Comparison of ENCODE assay signal across 8 mouse cellular contexts in the genomic region with DNA sequence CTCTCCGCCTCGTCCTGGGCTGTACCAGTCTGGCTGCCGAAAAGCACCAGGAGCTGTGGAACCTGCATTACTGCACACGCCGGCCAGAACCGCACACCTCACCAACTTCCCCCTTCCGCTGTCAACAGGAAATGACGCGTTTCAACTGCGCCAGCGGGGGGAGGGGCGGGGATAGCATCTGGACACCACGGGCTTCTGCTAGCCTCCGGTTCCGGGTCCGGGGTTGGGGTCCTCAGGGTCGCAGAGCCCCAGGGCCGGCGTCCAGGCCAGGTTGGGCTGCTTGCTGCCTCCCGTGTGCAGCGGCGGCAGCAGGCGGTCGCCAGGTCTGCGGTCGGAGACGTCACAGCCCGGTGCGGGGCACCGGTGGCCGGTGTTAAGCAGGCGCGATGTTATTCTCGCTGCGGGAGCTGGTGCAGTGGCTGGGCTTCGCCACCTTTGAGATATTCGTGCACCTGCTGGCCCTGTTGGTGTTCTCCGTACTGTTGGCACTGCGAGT. TPM values are rescaled to one million over a fixed set of nuclear protein-coding genes. Genes with fewer than 3 reads are reported as not detected.
DNase-seq lines count a peak whose midpoint lies in the region; ATAC-seq and TF ChIP-seq lines count a peak whose summit lies in the region.

A gene (plus strand): TSS at position 156 of the 496 bp plus-strand sequence.

- no peak for TF ChIP-seq CTCF in C2C12 (IDR thresholded peaks at IDR 0.05; ENCODE audit: control insufficient read depth, insufficient read depth, insufficient read length)
- no peak for TF ChIP-seq CTCF in bone marrow macrophage, adult 2 months (IDR thresholded peaks at IDR 0.05; ENCODE audit: low read depth, low read length)
- TF ChIP-seq CTCF in liver, adult 2 months (IDR thresholded peaks at IDR 0.05; ENCODE audit: low read depth, low read length): no peak

- H3ac ChIP-seq in C2C12 (ENCODE audit: control insufficient read depth, insufficient read length, low read depth): peak within 1 kb of the TSS; percentile 86

- TF ChIP-seq POLR2A in bone marrow macrophage, adult 2 months (IDR thresholded peaks at IDR 0.05; ENCODE audit: borderline replicate concordance, low read depth, low read length): no peak
- peak; percentile 73; the same call in 1 of the 2 replicates for TF ChIP-seq POLR2A in liver, adult 2 months (IDR thresholded peaks at IDR 0.05; ENCODE audit: extremely low read depth, insufficient read depth, low read length)

- H3K4me2 ChIP-seq in embryonic facial prominence, embryonic 15.5 days (replicated peaks): peak within 1 kb of the TSS; percentile 92

- H3K27me3 ChIP-seq in C2C12 (ENCODE audit: control insufficient read depth, insufficient read depth, insufficient read length): no peaks in the 10 kb centered on the region
- H3K27me3 ChIP-seq in embryonic facial prominence, embryonic 15.5 days: no peaks in the 10 kb centered on the region
- no peaks in the 10 kb centered on the region for H3K27me3 ChIP-seq in liver, adult 2 months (ENCODE audit: control insufficient read depth, insufficient read depth, low read length)

- H3K36me3 ChIP-seq in C2C12 (ENCODE audit: control insufficient read depth, insufficient read depth): peaks cover 23% of the 10 kb centered on the region
- peaks cover 23% of the 10 kb centered on the region for H3K36me3 ChIP-seq in embryonic facial prominence, embryonic 15.5 days
- H3K36me3 ChIP-seq in liver, adult 2 months (ENCODE audit: control insufficient read depth, insufficient read depth, low read length): peaks cover 3% of the 10 kb centered on the region; the same call in 1 of the 2 replicates

- peak; percentile 89 for DNase-seq in heart, adult 8-10 months (ENCODE audit: low spot score)
- peak; percentile 80 to 89 for DNase-seq in kidney, adult 8-10 months
- peak; percentile 68 for DNase-seq in liver, adult 2 months (ENCODE audit: extremely low read depth, low read depth, low spot score)
- DNase-seq in spleen, postnatal 36 days (ENCODE audit: low spot score in 2 of 2): peak; percentile 82 to 85

- peak within 1 kb of the TSS; percentile 89 for H3K9ac ChIP-seq in embryonic facial prominence, embryonic 15.5 days
- H3K9ac ChIP-seq in liver, adult 2 months (ENCODE audit: low read depth, low read length): peak within 1 kb of the TSS; percentile 83

- peak within 1 kb of the TSS; percentile 65 for H3K27ac ChIP-seq in bone marrow macrophage, adult 2 months (ENCODE audit: insufficient read depth, low read depth, low read length)
- peak within 1 kb of the TSS; percentile 70 for H3K27ac ChIP-seq in embryonic facial prominence, embryonic 15.5 days (replicated peaks)
- H3K27ac ChIP-seq in liver, adult 2 months (replicated peaks; ENCODE audit: insufficient read depth, low read depth, low read length): peak within 1 kb of the TSS; percentile 51

- peaks cover 31% of the 10 kb centered on the region for H3K79me2 ChIP-seq in C2C12 (ENCODE audit: control insufficient read depth, insufficient read depth)
- peaks cover 2% of the 10 kb centered on the region; the same call in 1 of the 2 replicates for H3K79me2 ChIP-seq in liver, adult 2 months (ENCODE audit: control insufficient read depth, insufficient read depth, low read length)

- H3K4me3 ChIP-seq in C2C12 (ENCODE audit: insufficient read depth, poor library complexity, severe bottlenecking): peak within 1 kb of the TSS; percentile 96
- H3K4me3 ChIP-seq in bone marrow macrophage, adult 2 months (ENCODE audit: insufficient read depth, low read length): peak within 1 kb of the TSS; percentile 97
- H3K4me3 ChIP-seq in embryonic facial prominence, embryonic 15.5 days (replicated peaks): peak within 1 kb of the TSS; percentile 99
- H3K4me3 ChIP-seq in liver, adult 2 months (ENCODE audit: insufficient read depth, low read depth, low read length): peak within 1 kb of the TSS; percentile 78

- whole genome bisulfite sequencing in embryonic facial prominence, embryonic 15.5 days: under 1% methylated on average over 39 of the region's 39 CpGs
- under 1% methylated on average over 39 of the region's 39 CpGs for WGBS in liver, adult 2 months

- H3K9me3 ChIP-seq in embryonic facial prominence, embryonic 15.5 days (replicated peaks): no peaks in the 10 kb centered on the region

- peak; percentile 84 for ATAC-seq in embryonic facial prominence, embryonic 15.5 days (ENCODE audit: insufficient number of reproducible peaks, low FRiP score, low TSS enrichment, low read depth)
- ATAC-seq in monocyte, adult 5-6 weeks (replicated peaks; ENCODE audit: insufficient number of reproducible peaks, low FRiP score, low TSS enrichment, poor library complexity, severe bottlenecking): peak; percentile 96

- peaks cover 18% of the 10 kb centered on the region for H3K79me3 ChIP-seq in C2C12 (ENCODE audit: low read depth)

- peaks cover 7% of the 10 kb centered on the region for H3K4me1 ChIP-seq in bone marrow macrophage, adult 2 months (ENCODE audit: control insufficient read depth, insufficient read depth, low read length)
- H3K4me1 ChIP-seq in embryonic facial prominence, embryonic 15.5 days: peaks cover 17% of the 10 kb centered on the region
- peaks cover 9% of the 10 kb centered on the region for H3K4me1 ChIP-seq in liver, adult 2 months (ENCODE audit: control insufficient read depth, insufficient read depth, low read length)

TF ChIP-seq in C2C12, 6 proteins besides CTCF, POLR2A, EP300 and RAD21:
- no peak for TF ChIP-seq FOSL1 (IDR thresholded peaks at IDR 0.05; ENCODE audit: insufficient read depth, low read length, poor library complexity, severe bottlenecking)
- TF ChIP-seq MAX (IDR thresholded peaks at IDR 0.05): peak; percentile 77

RNA-seq across cellular contexts. Expression of the gene that starts here (rescaled TPM):
- polyA plus RNA-seq in C2C12 (2012; fragmentation: generic; extraction: Trizol): 28.5 TPM
- polyA plus RNA-seq in bone marrow macrophage, adult 2 months (2012; ENCODE audit: insufficient read depth, insufficient read length, missing spikeins): 18.1 and 20.4 TPM in 2 replicates
- 23.8 and 25.6 TPM in 2 replicates for polyA plus RNA-seq in embryonic facial prominence, embryonic 15.5 days (2015; fragmentation: Nextera tagmentation; extraction: Ambion mirVana)
- 10 to 100 TPM; 11.4 to 16.1 (median 13.6) TPM for total RNA-seq in heart, adult 8-10 months (2022)
- total RNA-seq in liver, adult 2 months (2014; rRNA removed): 13.8 and 14.5 TPM in 2 replicates
- 38.5 and 43.7 TPM in 2 replicates for polyA plus RNA-seq in liver, adult 2 months (2012; rRNA removed)
- total RNA-seq in monocyte, adult 5-6 weeks (2017): 12.2 to 16.8 TPM (median 15.6 TPM) in 3 replicates

Comparison
In these comparisons a context has a peak if more than half of its experiments do, and no peak if none do; other contexts are left out.
1. Peak in every context shown above with its lines: DNase-seq, ATAC-seq, H3K4me3 ChIP-seq and H3K27ac ChIP-seq.